ENCODE assay signal across 18 mouse cellular contexts in the genomic region with DNA sequence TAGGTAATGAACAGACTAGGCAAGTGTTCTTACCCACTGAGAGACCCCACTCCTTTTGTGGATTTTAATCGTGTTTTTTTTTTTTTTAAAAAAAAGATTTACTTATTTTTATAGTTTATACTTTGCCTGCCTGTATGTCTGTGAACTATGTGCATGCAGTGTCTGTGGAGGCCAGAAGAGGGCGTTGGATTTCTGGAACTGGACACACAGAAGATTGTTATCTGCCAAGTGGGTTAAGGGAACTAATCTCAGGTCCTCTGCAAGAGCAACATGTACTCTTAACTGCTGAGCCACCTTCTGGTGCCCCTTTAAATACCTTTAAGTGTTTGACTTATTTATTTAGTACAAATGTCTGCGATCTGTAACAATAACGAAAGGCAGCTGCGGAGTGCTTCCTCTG.
A peak's percentile ranks its signal among the peaks of the same experiment; 100 is the strongest.
DNase-seq lines count a peak whose midpoint lies in the region; ATAC-seq and TF ChIP-seq lines count a peak whose summit lies in the region.
"Had no signal": no experiment of that assay in that cellular context is flagged by ENCODE, and none has a peak within 500 bp of the region (broad histone marks: within the 10 kb centered on the region; RNA-seq: fewer than 3 reads in every experiment).

No protein-coding gene starts in this region.

- DNase-seq in forebrain, postnatal 0 days = no peak
- no peak for DNase-seq in left cerebral cortex, adult 2 months (ENCODE audit: extremely low spot score in 1 of 2, low spot score in 2 of 2)
- no peak for DNase-seq in left cerebral cortex, adult 8-10 months (ENCODE audit: low spot score in 2 of 2)
- peak; percentile 20 for DNase-seq in A20 (ENCODE audit: low read depth, low spot score)
- DNase-seq in R1 (ENCODE audit: low read depth, low spot score) = peak; percentile 53
- no peak for DNase-seq in spleen, postnatal 14 days (ENCODE audit: low spot score in 2 of 2)
- no peak for DNase-seq in cerebellum, postnatal 10 days
- DNase-seq: cerebellum, adult 8-10 months; gastrocnemius, postnatal 36 days; kidney, adult 9 months; lung, adult 18-20 months had no signal

- no peaks in the 10 kb centered on the region for H3K36me3 ChIP-seq in forebrain, postnatal 0 days (ENCODE audit: insufficient read depth)
- H3K36me3 ChIP-seq in forebrain, embryonic 12.5 days (replicated peaks) = no peaks in the 10 kb centered on the region
- H3K36me3 ChIP-seq: G1E; midbrain, embryonic 10.5 days had no signal

- no peaks in the 10 kb centered on the region for H3K27me3 ChIP-seq in forebrain, postnatal 0 days (ENCODE audit: insufficient read depth, low read length)
- no peaks in the 10 kb centered on the region for H3K27me3 ChIP-seq in forebrain, embryonic 12.5 days

- H3K4me3 ChIP-seq in forebrain, postnatal 0 days (ENCODE audit: low read depth, low read length) = no peak overlapping the region
- no peak overlapping the region for H3K4me3 ChIP-seq in forebrain, embryonic 12.5 days (replicated peaks)
- H3K4me3 ChIP-seq in left cerebral cortex, adult 2 months = no peak overlapping the region
- H3K4me3 ChIP-seq: embryonic facial prominence, embryonic 10.5 days; hindbrain, embryonic 10.5 days; midbrain, embryonic 10.5 days had no signal

- no peak for ATAC-seq in forebrain, postnatal 0 days
- no peak for ATAC-seq in forebrain, embryonic 12.5 days (ENCODE audit: low FRiP score)
- ATAC-seq: inflammation-experienced regulatory T-cells, adult 6 months had no signal

- no peak overlapping the region for H3K4me2 ChIP-seq in forebrain, postnatal 0 days (ENCODE audit: low read depth)
- H3K4me2 ChIP-seq in forebrain, embryonic 12.5 days = no peak overlapping the region

- intact Hi-C loops in left cerebral cortex, adult 2 months (cut with DNase I) = no loop called here

- 0 out of 2 replicates have a peak, but pooled peaks have one; percentile 5 for TF ChIP-seq CTCF in forebrain, postnatal 0 days (IDR thresholded peaks at IDR 0.05; ENCODE audit: low read depth)
- TF ChIP-seq CTCF in left cerebral cortex, adult 2 months (IDR thresholded peaks at IDR 0.05) = peak; percentile 5; the same call in 1 of the 2 replicates

- H3K27ac ChIP-seq in forebrain, postnatal 0 days (ENCODE audit: low read depth, low read length) = no peak overlapping the region
- H3K27ac ChIP-seq in forebrain, embryonic 12.5 days = no peak overlapping the region
- no peak overlapping the region for H3K27ac ChIP-seq in left cerebral cortex, adult 2 months
- H3K27ac ChIP-seq: embryonic facial prominence, embryonic 10.5 days; hindbrain, embryonic 10.5 days; macrophage; midbrain, embryonic 10.5 days had no signal

- H3K9me3 ChIP-seq in forebrain, postnatal 0 days (ENCODE audit: low read length) = no peaks in the 10 kb centered on the region
- H3K9me3 ChIP-seq in forebrain, embryonic 12.5 days = no peaks in the 10 kb centered on the region
- H3K9me3 ChIP-seq: G1E; hindbrain, embryonic 10.5 days; midbrain, embryonic 10.5 days had no signal

- H3K9ac ChIP-seq in forebrain, postnatal 0 days = no peak overlapping the region
- H3K9ac ChIP-seq in forebrain, embryonic 12.5 days = no peak overlapping the region

- WGBS in forebrain, postnatal 0 days = 74% methylated on average over 5 of the region's 5 CpGs
- 72% methylated on average over 5 of the region's 5 CpGs for WGBS in forebrain, embryonic 12.5 days

- H3K4me1 ChIP-seq in forebrain, postnatal 0 days (ENCODE audit: insufficient read depth) = no peaks in the 10 kb centered on the region
- peaks cover 5% of the 10 kb centered on the region; the same call in 1 of the 2 replicates for H3K4me1 ChIP-seq in forebrain, embryonic 12.5 days

Comparison
In these comparisons a context has a peak if more than half of its experiments do, and no peak if none do; other contexts are left out.
1. DNase-seq: peak in A20 (single experiment) and R1 (single experiment); none in forebrain, postnatal 0 days (single experiment), left cerebral cortex, adult 2 months (0 of 2), left cerebral cortex, adult 8-10 months (0 of 2), spleen, postnatal 14 days (0 of 2) and cerebellum, postnatal 10 days (0 of 2).